Mouse (Mus musculus): ENCODE results near the gene Dedd2. TPM values are rescaled to one million over a fixed set of nuclear protein-coding genes. Genes with fewer than 3 reads are reported as not detected.

Dedd2 gene
- polyA plus RNA-seq, 1 experiment from 2014 or later: 12.3 TPM

DNA sequence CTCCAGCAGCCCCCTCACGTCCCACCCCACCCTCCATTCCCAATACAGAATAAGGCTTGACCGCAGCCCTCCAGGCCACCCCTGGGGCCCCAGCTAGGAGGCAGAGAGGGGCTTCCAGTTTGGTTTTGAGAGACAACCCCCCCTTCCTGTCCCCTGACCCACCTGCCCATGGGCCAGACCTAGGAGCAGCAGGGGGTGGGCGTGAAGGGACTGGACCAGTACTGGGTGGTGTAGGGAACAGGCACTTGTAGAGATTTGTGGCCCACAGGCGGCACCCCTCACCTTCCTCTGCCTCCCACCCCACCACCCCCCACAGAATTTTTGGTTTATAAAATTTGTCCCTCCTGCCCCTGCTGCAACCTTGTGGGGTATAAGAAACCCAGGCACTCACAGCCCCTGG lies 22.9 kb upstream of the Dedd2 start:
- Histone ChIP-seq H3K9ac (no peak overlapping the region), H3K4me3 (replicated peaks) (no peak overlapping the region), H3K4me1 (peaks cover 36% of the 10 kb centered on the region), H3K9me3 (no peaks in the 10 kb centered on the region), H3K27me3 (no peaks in the 10 kb centered on the region), H3K27ac (no peak overlapping the region), H3K4me2 (no peak overlapping the region), H3K36me3 (replicated peaks) (peaks cover 37% of the 10 kb centered on the region)
- WGBS: 84% methylated on average over 4 of the region's 4 CpGs
- ATAC-seq (ENCODE audit: low FRiP score): no peak

DNA sequence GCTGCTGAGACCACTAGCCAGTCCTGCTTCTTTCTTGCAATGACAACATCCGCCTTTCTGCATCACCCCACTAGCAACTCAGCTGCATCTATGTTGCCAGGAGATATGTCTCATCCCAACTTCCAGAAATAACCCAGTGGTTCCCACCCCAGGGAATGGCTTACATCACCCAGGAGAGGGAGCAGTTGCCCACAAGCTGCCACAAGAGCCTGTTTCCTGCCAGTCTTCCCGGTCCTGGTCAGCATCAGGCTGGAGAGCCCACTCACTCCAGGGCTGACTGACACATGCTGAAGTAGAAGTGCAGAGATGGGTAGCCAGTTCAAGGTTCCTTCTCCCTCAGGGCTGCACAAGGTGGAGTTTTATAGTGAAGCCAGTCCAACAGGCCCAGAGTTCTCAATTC lies 20.6 kb upstream of the Dedd2 start:
- ATAC-seq (ENCODE audit: low FRiP score): no peak
- Histone ChIP-seq H3K27me3 (no peaks in the 10 kb centered on the region), H3K9ac (no peak overlapping the region), H3K4me1 (peaks cover 23% of the 10 kb centered on the region), H3K27ac (no peak overlapping the region), H3K9me3 (no peaks in the 10 kb centered on the region), H3K4me3 (replicated peaks) (no peak overlapping the region), H3K4me2 (no peak overlapping the region), H3K36me3 (replicated peaks) (peaks cover 34% of the 10 kb centered on the region)
- 37% methylated on average over 2 of the region's 2 CpGs for WGBS

DNA sequence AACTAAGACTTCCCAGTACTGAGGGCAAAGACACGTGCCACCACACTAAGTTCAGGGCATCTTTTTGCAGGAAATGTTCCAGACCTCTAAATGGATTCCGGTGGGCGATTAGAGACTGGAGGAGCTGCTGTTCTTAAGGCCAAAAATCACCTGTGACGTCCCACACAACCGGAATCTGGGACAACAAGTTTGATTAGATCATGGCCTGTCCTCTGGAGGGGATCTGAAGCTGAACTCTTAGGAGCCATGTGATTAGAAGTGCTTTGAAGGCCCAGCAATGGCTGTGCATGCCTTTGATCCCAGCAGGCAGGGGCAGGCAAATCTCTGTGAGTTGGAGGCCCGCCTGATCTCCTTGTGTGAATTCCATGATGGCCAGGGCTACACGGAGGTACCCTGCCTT lies 20.2 kb upstream of the Dedd2 start:
- no peak for ATAC-seq (ENCODE audit: low FRiP score)

DNA sequence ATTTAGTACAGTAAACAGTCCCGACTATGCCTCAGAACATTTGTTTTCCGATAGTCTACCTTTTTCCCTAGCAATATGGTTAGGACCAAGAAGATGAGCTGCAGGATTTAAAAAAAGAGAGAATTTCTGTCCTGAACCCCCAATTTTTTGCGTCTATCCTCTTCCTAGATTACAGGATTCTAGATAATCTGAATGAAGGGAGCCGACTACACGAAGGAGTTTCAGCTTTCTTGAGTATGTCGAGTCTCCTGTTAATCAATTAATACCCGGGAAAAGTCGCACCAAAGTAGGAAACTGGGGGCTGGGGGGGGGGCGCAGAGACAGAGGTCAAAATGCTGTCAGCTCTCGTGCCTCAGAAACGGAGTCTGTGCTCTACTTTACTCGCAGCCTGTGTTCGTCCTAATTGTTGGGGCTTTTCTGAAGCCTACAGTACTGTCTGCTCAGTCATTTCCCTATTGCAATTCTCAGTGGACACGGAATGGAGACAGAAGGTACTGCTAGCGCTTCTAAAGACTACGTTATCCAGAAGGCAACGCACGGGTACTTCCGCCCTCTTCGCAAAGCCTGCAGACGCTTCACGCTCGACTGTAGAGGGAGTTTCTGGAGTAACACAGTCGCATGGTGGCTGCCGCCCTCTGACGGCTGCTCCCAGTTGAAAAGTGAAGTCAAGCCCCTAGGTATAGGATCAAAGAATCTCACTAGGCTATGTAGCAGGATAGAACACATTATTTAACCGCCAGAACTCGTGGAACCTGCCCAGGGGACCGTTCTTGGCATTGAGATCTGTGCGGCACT lies 18.6 kb upstream of the Dedd2 start:
- WGBS: 3% methylated on average over 30 of the region's 30 CpGs

More for the DNA sequence above, 20.2 kb upstream of the Dedd2 start:
- peaks cover 25% of the 10 kb centered on the region for H3K4me1 ChIP-seq
- H3K36me3 ChIP-seq (replicated peaks): peaks cover 29% of the 10 kb centered on the region
- WGBS: 70% methylated on average over 7 of the region's 7 CpGs
- H3K9me3 ChIP-seq: no peaks in the 10 kb centered on the region
- H3K27ac ChIP-seq: no peak overlapping the region
- no peak overlapping the region for H3K4me2 ChIP-seq
- no peak overlapping the region for H3K4me3 ChIP-seq (replicated peaks)
- H3K27me3 ChIP-seq: no peaks in the 10 kb centered on the region
- no peak overlapping the region for H3K9ac ChIP-seq

DNA sequence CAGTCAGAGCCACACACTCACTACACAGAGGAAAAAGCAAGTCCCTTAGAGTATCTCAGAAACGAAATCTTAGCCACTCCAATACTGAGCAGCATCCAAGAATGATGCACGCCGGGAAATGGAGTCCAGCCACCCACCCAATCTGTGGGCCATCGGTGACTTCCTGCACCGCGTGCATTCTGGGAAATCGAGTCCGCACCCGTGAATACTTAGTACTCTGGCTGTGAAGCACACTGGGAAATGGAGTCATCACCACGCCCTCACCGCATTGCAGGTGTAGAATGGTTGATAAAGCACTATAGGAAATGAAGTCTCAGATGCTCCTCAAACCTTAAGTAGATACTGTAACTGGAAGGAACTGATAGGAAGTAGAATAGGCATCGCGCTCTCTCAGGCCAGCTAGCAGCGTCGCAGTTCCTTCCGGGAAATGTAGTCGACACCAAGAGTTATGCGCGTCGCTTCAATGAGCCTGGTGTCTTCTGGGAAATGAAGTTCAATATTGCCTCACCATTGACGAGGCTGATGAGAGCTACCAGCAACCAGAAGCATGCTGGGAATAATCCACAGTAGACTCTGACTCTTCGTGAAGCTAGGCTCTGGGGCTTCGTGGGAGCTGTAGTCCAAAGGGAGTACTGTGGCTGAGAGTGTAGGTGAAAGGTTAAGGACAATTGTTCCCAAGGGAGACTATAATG lies 17.7 kb upstream of the Dedd2 start:
- WGBS: under 1% methylated on average over 23 of the region's 23 CpGs
- H3K9ac ChIP-seq: peak overlapping the region; percentile 99
- ATAC-seq (ENCODE audit: low FRiP score): peak; percentile 93

More for the DNA sequence above, 18.6 kb upstream of the Dedd2 start:
- Histone ChIP-seq H3K9me3 (no peaks in the 10 kb centered on the region), H3K4me1 (peaks cover 36% of the 10 kb centered on the region), H3K27ac (peak overlapping the region; percentile 77), H3K36me3 (replicated peaks) (peaks cover 23% of the 10 kb centered on the region), H3K9ac (no peak overlapping the region), H3K4me2 (peak overlapping the region; percentile 72), H3K4me3 (replicated peaks) (peak overlapping the region; percentile 97), H3K27me3 (no peaks in the 10 kb centered on the region)
- peak; percentile 45 for ATAC-seq (ENCODE audit: low FRiP score)

DNA sequence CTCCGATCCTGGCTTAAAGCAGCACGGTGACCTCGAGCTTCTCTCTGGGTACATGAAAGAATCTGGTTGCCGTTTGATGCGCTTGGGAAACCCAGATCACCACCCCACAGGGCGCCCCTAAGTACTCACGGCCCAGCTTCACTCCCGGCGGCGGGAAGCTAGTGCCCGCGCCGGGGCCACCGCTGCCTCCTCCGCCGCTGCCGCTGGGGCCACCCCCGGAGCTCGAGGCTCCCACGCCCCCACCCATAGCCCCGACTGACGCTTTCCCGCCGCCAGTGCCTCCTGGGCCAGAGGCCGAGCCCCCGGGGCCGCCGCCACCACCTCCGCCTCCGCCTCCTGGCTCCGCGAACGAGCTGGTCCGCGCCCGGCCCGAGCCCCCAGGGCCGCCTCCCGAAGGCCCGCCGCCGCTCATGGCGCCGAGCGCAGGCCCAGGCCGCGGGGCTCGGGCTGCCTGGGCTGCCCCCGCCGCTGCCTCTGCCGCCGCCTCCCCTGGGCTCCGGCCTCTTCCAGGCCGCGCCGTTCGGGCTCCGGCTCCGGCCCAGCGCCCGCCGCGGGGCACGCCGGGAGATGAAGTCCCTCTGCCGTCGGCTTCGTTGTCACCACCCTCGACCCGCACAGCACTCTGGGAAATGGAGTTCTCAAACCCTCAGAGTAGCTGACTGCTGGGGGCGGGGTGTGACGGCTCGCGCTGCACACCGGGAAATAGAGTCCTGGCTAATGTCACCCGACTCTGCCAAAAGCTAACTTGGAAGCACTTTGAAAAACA lies 17.0 kb upstream of the Dedd2 start, which contains the start of gene Gsk3a:
TSS of gene Gsk3a (minus strand) at position 603 of the 766 bp plus-strand sequence.
- Histone ChIP-seq H3K4me1 (peaks cover 36% of the 10 kb centered on the region), H3K36me3 (replicated peaks) (peaks cover 27% of the 10 kb centered on the region), H3K27me3 (no peaks in the 10 kb centered on the region), H3K9me3 (no peaks in the 10 kb centered on the region), H3K9ac (peak within 1 kb of the TSS; percentile 99), H3K27ac (peak within 1 kb of the TSS; percentile 78), H3K4me2 (peak within 1 kb of the TSS; percentile 72), H3K4me3 (replicated peaks) (peak within 1 kb of the TSS; percentile 97)
- under 1% methylated on average over 52 of the region's 76 CpGs for WGBS
- ATAC-seq (ENCODE audit: low FRiP score): peak; percentile 90

More for the DNA sequence above, 17.7 kb upstream of the Dedd2 start:
- peak overlapping the region; percentile 78 for H3K27ac ChIP-seq
- no peaks in the 10 kb centered on the region for H3K27me3 ChIP-seq
- H3K9me3 ChIP-seq: no peaks in the 10 kb centered on the region
- peaks cover 36% of the 10 kb centered on the region for H3K4me1 ChIP-seq
- H3K36me3 ChIP-seq (replicated peaks): peaks cover 27% of the 10 kb centered on the region
- H3K4me2 ChIP-seq: peak overlapping the region; percentile 72
- H3K4me3 ChIP-seq (replicated peaks): peak overlapping the region; percentile 97

DNA sequence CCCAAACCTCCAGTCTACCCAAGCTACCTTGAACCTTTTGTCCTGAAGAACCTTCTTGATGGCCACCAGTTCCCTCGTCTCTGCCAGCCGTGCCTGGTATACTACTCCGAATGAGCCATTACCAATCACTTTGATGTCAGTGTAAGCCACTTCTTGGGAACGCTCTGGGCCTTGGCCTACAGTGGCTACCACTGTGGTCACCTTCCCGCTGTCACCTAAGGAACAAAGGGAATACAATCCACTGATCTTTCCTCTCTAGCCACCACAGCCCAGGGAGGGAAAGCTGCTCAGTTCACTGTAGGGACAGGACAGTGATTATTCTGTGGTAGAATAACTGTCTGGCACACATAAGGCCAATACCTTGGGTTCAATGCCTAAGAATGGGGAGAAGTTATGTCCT lies 15.1 kb upstream of the Dedd2 start:
- Histone ChIP-seq H3K36me3 (replicated peaks) (peaks cover 44% of the 10 kb centered on the region), H3K9ac (peak overlapping the region; percentile 33; the same call in 1 of the 2 replicates), H3K27ac (no peak overlapping the region), H3K4me1 (peaks cover 36% of the 10 kb centered on the region), H3K4me3 (replicated peaks) (0 out of 2 replicates have a peak overlapping the region, but pooled peaks have one; percentile 5), H3K4me2 (peak overlapping the region; percentile 72), H3K9me3 (no peaks in the 10 kb centered on the region), H3K27me3 (no peaks in the 10 kb centered on the region)
- no peak for ATAC-seq (ENCODE audit: low FRiP score)
- 89% methylated on average over 5 of the region's 5 CpGs for WGBS

DNA sequence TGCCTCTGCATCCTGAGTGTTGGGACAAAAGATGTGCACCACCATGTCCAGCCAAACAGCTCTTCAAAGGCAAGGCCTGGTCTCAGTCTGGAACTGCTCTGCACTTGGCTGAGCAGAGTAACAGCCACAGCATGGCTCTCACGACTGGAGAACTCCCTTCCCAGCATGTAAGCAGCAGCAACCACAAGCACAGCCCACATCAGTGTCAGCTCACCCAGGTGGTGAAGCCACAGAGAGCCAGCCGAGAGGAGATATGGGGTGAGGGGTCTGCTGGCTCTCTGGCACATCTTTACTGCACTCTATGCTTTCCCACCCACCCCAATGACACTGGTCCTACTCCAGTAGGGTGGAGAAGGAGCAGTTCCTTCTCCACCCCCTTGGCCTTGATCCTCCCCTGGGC lies 12.6 kb upstream of the Dedd2 start:
- H3K27ac ChIP-seq: no peak overlapping the region
- H3K4me1 ChIP-seq: peaks cover 25% of the 10 kb centered on the region
- peaks cover 68% of the 10 kb centered on the region for H3K36me3 ChIP-seq (replicated peaks)
- no peak for ATAC-seq (ENCODE audit: low FRiP score)
- H3K4me3 ChIP-seq (replicated peaks): no peak overlapping the region
- H3K4me2 ChIP-seq: no peak overlapping the region
- no peaks in the 10 kb centered on the region for H3K27me3 ChIP-seq
- 83% methylated on average over 2 of the region's 2 CpGs for WGBS
- no peaks in the 10 kb centered on the region for H3K9me3 ChIP-seq
- H3K9ac ChIP-seq: no peak overlapping the region

DNA sequence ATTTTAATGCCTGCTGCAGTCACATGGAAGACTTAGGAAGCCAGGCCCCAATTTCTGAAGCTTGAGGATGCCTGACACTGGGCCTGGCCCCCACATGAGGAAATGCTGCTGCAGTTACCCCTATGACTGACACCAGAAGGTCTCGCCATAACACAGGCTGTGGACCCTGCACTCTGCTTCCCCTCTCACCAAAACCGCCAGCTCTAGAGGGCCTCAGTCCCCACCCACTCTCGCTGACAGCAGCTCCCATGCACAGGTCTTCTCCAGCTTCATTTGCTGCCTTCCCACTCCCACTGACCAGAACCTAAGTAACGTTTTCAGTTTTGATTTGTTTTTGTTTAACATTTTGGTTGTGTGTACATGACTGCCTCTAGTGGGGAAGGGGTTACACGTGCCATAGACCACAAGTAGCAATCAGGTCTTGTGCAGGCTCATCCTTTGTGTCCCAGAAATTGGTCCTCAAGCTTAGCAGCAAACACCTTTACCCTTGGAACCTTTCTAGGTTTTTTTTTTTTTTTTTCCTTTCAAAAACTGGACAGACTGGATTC lies 11.8 kb upstream of the Dedd2 start:
- 65% methylated on average over 5 of the region's 5 CpGs for WGBS
- Histone ChIP-seq H3K27ac (no peak overlapping the region), H3K27me3 (no peaks in the 10 kb centered on the region), H3K4me2 (no peak overlapping the region), H3K36me3 (replicated peaks) (peaks cover 77% of the 10 kb centered on the region), H3K9ac (no peak overlapping the region), H3K4me1 (peaks cover 25% of the 10 kb centered on the region), H3K9me3 (no peaks in the 10 kb centered on the region), H3K4me3 (replicated peaks) (no peak overlapping the region)
- no peak for ATAC-seq (ENCODE audit: low FRiP score)

DNA sequence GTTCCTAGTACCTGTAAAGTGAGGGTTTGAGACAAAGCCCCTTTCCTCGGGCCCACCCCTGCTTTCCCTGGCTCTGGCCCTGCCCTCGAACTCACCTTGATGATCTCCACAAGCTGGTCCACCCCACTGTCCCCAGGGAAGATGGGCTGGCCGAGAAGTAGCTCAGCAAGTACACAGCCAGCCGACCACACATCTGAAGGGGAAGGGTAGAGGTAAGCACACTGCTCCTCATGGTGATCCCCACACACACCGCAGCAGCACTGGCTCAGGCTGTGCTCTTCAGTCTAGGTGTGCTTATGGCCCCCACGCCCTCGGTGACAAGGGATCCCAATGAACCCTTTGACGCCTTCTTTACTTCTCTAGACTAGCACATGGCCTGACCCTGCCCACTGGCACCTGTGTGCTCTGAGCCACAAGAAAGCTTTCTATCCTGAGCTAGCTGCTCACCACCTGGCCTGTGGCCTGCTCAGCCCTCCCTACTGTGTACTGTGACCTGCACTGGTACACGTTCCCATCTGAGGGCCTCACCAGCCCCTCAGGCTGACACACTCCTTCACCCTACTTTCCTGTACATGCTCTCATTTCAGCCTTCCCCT lies 10.4 kb upstream of the Dedd2 start:
- Histone ChIP-seq H3K27me3 (no peaks in the 10 kb centered on the region), H3K4me1 (peaks cover 12% of the 10 kb centered on the region), H3K4me2 (no peak overlapping the region), H3K9ac (no peak overlapping the region), H3K9me3 (no peaks in the 10 kb centered on the region), H3K27ac (no peak overlapping the region), H3K36me3 (replicated peaks) (peaks cover 91% of the 10 kb centered on the region), H3K4me3 (replicated peaks) (no peak overlapping the region)
- WGBS: 90% methylated on average over 9 of the region's 9 CpGs
- ATAC-seq (ENCODE audit: low FRiP score): no peak

DNA sequence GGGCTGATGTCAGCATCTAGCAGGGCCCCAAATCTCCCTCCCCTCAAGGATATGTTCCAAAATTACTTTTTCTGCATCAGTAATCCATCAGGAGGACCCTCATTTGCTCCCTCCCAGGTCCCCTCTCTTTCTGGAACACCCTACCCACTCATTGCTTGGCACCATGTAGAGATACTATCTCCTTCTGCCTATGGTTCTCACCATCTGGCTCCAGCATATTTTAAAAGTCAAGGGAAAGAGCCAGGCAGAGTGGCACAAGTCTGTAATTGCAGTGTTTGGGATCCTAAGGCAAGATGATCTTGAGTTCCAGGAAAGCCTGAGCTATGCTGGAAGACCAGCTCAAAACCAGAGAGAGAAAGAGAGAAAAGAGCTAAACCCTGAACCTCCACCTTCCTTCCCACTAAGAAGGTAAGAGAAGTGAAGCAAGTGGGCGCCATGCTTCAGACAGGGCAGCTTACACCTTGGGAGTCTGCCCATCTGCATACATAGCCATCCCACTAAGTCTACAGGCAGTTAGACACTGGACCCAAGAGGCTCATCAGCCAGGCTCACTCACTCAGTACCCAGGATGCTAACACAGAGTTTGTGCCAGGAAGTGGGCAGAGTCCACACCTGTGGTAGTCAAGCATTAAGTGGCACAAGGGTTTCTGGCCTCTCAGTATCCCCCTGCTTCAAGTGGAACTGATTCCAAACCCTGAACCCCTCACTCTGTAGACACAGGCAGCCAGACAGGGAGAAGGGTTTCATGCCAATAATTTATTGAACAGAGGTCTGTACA lies 7.3 kb upstream of the Dedd2 start:
- peaks cover 94% of the 10 kb centered on the region for H3K36me3 ChIP-seq (replicated peaks)
- peaks cover 1% of the 10 kb centered on the region; the same call in 1 of the 2 replicates for H3K4me1 ChIP-seq
- no peak for ATAC-seq (ENCODE audit: low FRiP score)
- H3K9ac ChIP-seq: no peak overlapping the region
- H3K4me3 ChIP-seq (replicated peaks): no peak overlapping the region
- no peak overlapping the region for H3K4me2 ChIP-seq
- no peak overlapping the region for H3K27ac ChIP-seq
- no peaks in the 10 kb centered on the region for H3K9me3 ChIP-seq
- H3K27me3 ChIP-seq: no peaks in the 10 kb centered on the region
- 100% methylated on average over 1 of the region's 1 CpGs for WGBS

Measured in forebrain, embryonic 12.5 days (tissue).